Mouse (Mus musculus): ENCODE measurements around the gene Ubxn11. TPM values are rescaled to one million over a fixed set of nuclear protein-coding genes. Genes with fewer than 3 reads are reported as not detected.

The Ubxn11 gene
- total and polyA plus RNA-seq, 2 experiments from 2014 or later: 13.7 to 14.3 TPM

DNA sequence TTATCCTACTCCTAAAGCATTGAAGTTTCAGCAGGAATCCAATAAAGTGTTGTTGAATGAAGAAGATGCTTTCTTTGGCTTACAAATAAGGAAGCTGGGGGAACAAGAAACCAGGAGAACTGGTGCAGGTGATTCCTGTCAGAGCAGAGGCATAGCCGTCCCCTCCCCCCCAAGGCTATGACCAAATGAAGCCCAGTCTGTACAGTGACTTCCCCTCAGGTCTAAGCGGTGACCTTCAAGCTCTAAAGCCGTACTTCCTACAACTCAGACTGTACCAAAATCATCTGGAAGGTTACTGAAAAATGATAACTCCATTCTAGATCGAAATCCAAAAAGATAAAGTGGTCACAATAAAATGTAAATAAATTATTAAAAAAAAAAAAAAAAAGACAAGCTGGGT, 47.0 kb downstream of the Ubxn11 start:
- Histone ChIP-seq H3K9me3 (ENCODE audit: low read length) (no peaks in the 10 kb centered on the region), H3K36me3 (ENCODE audit: insufficient read depth) (peaks cover 14% of the 10 kb centered on the region), H3K27me3 (ENCODE audit: insufficient read depth, low read length) (no peaks in the 10 kb centered on the region), H3K4me2 (ENCODE audit: low read depth) (no peak overlapping the region), H3K9ac (no peak overlapping the region), H3K27ac (ENCODE audit: low read depth, low read length) (no peak overlapping the region), H3K4me1 (ENCODE audit: insufficient read depth) (no peaks in the 10 kb centered on the region), H3K4me3 (ENCODE audit: low read depth, low read length) (no peak overlapping the region)
- ATAC-seq (no peak), DNase-seq (no peak)
- WGBS: 96% methylated on average over 4 of the region's 4 CpGs
- TF ChIP-seq CTCF (IDR thresholded peaks at IDR 0.05; ENCODE audit: low read depth): no peak

DNA sequence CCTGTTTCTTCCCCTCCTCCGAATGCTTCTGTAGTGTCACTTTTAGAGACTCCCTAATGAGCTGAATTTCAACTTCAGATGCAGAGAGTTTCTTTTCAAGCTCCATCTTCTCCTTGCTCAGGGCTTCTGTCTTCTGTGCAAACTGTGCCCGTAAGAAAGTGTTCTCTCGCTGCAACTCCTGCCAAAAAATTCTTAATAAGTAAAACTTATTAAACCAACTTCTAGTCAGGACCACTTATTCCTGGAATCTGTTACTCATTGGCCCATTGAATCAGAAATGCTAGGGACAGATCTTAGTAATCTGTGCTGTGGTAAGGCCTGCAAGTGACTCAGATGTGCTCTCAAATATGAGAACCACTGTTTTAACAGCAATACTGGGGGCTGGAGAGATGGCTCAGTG, 49.7 kb downstream of the Ubxn11 start:
- TF ChIP-seq CTCF (IDR thresholded peaks at IDR 0.05; ENCODE audit: low read depth): no peak
- H3K4me3 ChIP-seq (ENCODE audit: low read depth, low read length): no peak overlapping the region
- no peaks in the 10 kb centered on the region for H3K27me3 ChIP-seq (ENCODE audit: insufficient read depth, low read length)
- H3K27ac ChIP-seq (ENCODE audit: low read depth, low read length): no peak overlapping the region
- ATAC-seq (no peak), DNase-seq (no peak)
- H3K4me1 ChIP-seq (ENCODE audit: insufficient read depth): no peaks in the 10 kb centered on the region
- peaks cover 14% of the 10 kb centered on the region for H3K36me3 ChIP-seq (ENCODE audit: insufficient read depth)
- no peak overlapping the region for H3K9ac ChIP-seq
- 90% methylated on average over 3 of the region's 3 CpGs for WGBS
- no peak overlapping the region for H3K4me2 ChIP-seq (ENCODE audit: low read depth)
- H3K9me3 ChIP-seq (ENCODE audit: low read length): no peaks in the 10 kb centered on the region

DNA sequence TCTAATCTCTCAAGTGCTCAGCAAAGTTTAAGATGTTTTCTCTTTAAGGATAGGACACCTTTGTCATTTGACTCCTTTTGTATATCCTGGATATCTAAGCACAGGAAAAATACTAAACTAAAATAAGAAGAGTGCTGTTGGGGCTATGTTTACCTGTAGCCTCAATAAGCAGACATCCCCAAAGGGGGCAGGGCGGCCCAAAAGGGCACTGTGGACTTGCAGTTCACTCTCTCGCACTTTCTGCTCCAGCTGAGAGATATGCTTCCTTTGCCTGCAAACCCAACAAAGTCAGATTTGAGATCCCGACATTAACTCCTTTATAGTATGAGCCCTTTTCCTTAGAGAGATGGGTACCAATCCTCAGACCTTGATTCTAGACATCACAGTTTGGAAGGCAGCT, 51.3 kb downstream of the Ubxn11 start:
- Histone ChIP-seq H3K4me1 (ENCODE audit: insufficient read depth) (no peaks in the 10 kb centered on the region), H3K27me3 (ENCODE audit: insufficient read depth, low read length) (no peaks in the 10 kb centered on the region), H3K4me2 (ENCODE audit: low read depth) (no peak overlapping the region), H3K36me3 (ENCODE audit: insufficient read depth) (peaks cover 10% of the 10 kb centered on the region), H3K9me3 (ENCODE audit: low read length) (no peaks in the 10 kb centered on the region), H3K4me3 (ENCODE audit: low read depth, low read length) (no peak overlapping the region), H3K27ac (ENCODE audit: low read depth, low read length) (no peak overlapping the region), H3K9ac (no peak overlapping the region)
- ATAC-seq (no peak), DNase-seq (no peak)
- WGBS: 94% methylated on average over 3 of the region's 3 CpGs
- no peak for TF ChIP-seq CTCF (IDR thresholded peaks at IDR 0.05; ENCODE audit: low read depth)

DNA sequence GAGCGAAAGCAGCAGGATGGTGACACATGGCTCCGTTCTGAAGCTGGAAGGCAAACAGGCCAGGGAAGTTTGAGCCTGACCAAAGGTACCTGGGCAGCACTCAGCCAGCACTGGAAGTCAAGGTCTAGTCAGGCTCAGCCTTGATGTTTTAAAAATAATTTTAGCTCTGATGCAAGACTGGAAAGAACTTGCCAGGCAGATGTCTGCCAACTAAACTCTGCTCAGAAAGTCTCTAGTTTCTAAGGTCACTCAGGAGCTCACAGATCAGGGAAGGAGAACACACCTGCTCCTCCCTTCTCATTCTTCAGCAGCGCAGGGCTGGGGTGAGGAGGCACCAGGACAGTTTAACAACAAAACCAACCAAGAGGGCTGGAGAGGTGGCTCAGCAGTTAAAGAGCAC, 52.0 kb downstream of the Ubxn11 start:
- DNase-seq: no peak
- Histone ChIP-seq H3K27ac (ENCODE audit: low read depth, low read length) (no peak overlapping the region), H3K9me3 (ENCODE audit: low read length) (no peaks in the 10 kb centered on the region), H3K27me3 (ENCODE audit: insufficient read depth, low read length) (no peaks in the 10 kb centered on the region), H3K4me2 (ENCODE audit: low read depth) (no peak overlapping the region), H3K36me3 (ENCODE audit: insufficient read depth) (peaks cover 10% of the 10 kb centered on the region), H3K9ac (no peak overlapping the region), H3K4me1 (ENCODE audit: insufficient read depth) (no peaks in the 10 kb centered on the region), H3K4me3 (ENCODE audit: low read depth, low read length) (no peak overlapping the region)
- WGBS: 100% methylated on average over 3 of the region's 3 CpGs
- no peak for ATAC-seq
- no peak for TF ChIP-seq CTCF (IDR thresholded peaks at IDR 0.05; ENCODE audit: low read depth)

DNA sequence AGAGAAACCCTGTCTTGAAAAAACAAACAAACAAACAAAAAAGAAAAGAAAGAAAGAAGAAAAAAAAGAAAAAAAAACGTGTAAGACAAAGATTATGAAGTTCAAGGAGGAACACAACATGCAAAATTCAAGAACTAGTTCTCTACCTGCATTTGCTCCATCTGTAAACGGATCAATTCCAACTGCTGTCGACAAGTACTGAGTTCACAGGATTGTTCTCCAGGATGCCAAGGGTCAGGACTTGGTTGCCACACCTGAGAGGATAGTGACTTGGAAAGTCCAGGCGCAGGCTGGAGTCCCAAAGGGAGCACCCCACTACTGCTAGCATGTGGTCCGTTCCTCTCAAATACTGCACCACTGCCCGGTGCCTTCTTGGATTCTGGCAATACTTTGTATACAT, 53.2 kb downstream of the Ubxn11 start:
- ATAC-seq (no peak), DNase-seq (no peak)
- TF ChIP-seq CTCF (IDR thresholded peaks at IDR 0.05; ENCODE audit: low read depth): no peak
- Histone ChIP-seq H3K9me3 (ENCODE audit: low read length) (no peaks in the 10 kb centered on the region), H3K4me1 (ENCODE audit: insufficient read depth) (no peaks in the 10 kb centered on the region), H3K9ac (no peak overlapping the region), H3K4me3 (ENCODE audit: low read depth, low read length) (no peak overlapping the region), H3K27ac (ENCODE audit: low read depth, low read length) (no peak overlapping the region), H3K36me3 (ENCODE audit: insufficient read depth) (peaks cover 10% of the 10 kb centered on the region), H3K27me3 (ENCODE audit: insufficient read depth, low read length) (no peaks in the 10 kb centered on the region), H3K4me2 (ENCODE audit: low read depth) (no peak overlapping the region)
- WGBS: 89% methylated on average over 6 of the region's 6 CpGs

GRCm38 (mm10) chr4:134155961-134156465, 53.6 kb downstream of the Ubxn11 start:
- H3K4me1 ChIP-seq (ENCODE audit: insufficient read depth): no peaks in the 10 kb centered on the region
- no peak overlapping the region for H3K27ac ChIP-seq (ENCODE audit: low read depth, low read length)
- H3K4me2 ChIP-seq (ENCODE audit: low read depth): no peak overlapping the region
- no peak for TF ChIP-seq CTCF (IDR thresholded peaks at IDR 0.05; ENCODE audit: low read depth)
- no peaks in the 10 kb centered on the region for H3K9me3 ChIP-seq (ENCODE audit: low read length)
- ATAC-seq: no peak
- no peak overlapping the region for H3K9ac ChIP-seq
- no peak for DNase-seq
- H3K4me3 ChIP-seq (ENCODE audit: low read depth, low read length): no peak overlapping the region
- WGBS: 92% methylated on average over 10 of the region's 10 CpGs
- peaks cover 9% of the 10 kb centered on the region for H3K36me3 ChIP-seq (ENCODE audit: insufficient read depth)
- no peaks in the 10 kb centered on the region for H3K27me3 ChIP-seq (ENCODE audit: insufficient read depth, low read length)

DNA sequence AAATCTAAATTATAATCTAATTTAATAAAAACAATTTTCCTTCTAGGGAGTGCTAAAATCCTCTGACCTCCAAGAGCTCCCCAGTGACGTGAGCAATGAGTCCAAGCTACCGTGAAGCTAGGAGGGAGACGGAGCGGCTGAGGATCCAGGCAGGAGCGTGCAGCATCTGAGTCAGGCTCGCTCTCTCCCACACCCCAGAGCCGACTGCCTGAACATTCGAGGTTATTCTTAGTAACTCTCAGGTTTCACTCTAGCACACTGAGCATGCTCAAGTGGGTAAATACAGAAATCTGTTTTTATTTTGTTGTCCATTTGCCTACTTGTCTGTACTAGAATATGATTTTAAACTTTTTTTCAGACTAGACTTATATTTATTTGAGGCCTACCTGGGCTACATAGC, 54.4 kb downstream of the Ubxn11 start:
- Histone ChIP-seq H3K27me3 (ENCODE audit: insufficient read depth, low read length) (no peaks in the 10 kb centered on the region), H3K9ac (no peak overlapping the region), H3K27ac (ENCODE audit: low read depth, low read length) (no peak overlapping the region), H3K4me2 (ENCODE audit: low read depth) (no peak overlapping the region), H3K4me1 (ENCODE audit: insufficient read depth) (no peaks in the 10 kb centered on the region), H3K4me3 (ENCODE audit: low read depth, low read length) (no peak overlapping the region), H3K9me3 (ENCODE audit: low read length) (no peaks in the 10 kb centered on the region), H3K36me3 (ENCODE audit: insufficient read depth) (peaks cover 6% of the 10 kb centered on the region)
- ATAC-seq (no peak), DNase-seq (no peak)
- WGBS: 81% methylated on average over 8 of the region's 8 CpGs
- no peak for TF ChIP-seq CTCF (IDR thresholded peaks at IDR 0.05; ENCODE audit: low read depth)

DNA sequence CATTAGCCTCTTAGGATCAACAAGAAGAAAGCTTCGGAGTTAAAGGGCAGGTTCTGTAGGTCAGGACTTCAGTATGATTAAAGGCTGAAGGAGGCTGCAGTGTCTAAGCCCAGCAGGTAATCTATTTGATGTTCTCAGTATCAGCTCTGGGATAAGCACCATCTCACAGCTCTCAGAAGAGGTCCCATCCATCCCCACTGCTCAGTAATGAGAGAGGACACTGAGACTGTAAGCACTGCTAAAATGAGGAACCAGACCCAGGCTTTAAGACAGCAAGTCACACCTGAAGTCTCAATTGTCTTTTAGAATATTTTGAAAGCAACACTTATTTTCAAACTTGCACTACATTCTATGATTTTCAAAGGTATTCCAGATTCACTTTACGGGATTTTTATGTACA, 55.2 kb downstream of the Ubxn11 start:
- ATAC-seq (no peak), DNase-seq (no peak)
- no peaks in the 10 kb centered on the region for H3K4me1 ChIP-seq (ENCODE audit: insufficient read depth)
- H3K9ac ChIP-seq: no peak overlapping the region
- no peaks in the 10 kb centered on the region for H3K27me3 ChIP-seq (ENCODE audit: insufficient read depth, low read length)
- no peaks in the 10 kb centered on the region for H3K9me3 ChIP-seq (ENCODE audit: low read length)
- H3K27ac ChIP-seq (ENCODE audit: low read depth, low read length): no peak overlapping the region
- WGBS: 89% methylated on average over 2 of the region's 2 CpGs
- H3K36me3 ChIP-seq (ENCODE audit: insufficient read depth): peaks cover 6% of the 10 kb centered on the region
- H3K4me3 ChIP-seq (ENCODE audit: low read depth, low read length): no peak overlapping the region
- H3K4me2 ChIP-seq (ENCODE audit: low read depth): no peak overlapping the region
- no peak for TF ChIP-seq CTCF (IDR thresholded peaks at IDR 0.05; ENCODE audit: low read depth)
